Mouse (Mus musculus): ENCODE measurements around the gene Hlcs.

DNA sequence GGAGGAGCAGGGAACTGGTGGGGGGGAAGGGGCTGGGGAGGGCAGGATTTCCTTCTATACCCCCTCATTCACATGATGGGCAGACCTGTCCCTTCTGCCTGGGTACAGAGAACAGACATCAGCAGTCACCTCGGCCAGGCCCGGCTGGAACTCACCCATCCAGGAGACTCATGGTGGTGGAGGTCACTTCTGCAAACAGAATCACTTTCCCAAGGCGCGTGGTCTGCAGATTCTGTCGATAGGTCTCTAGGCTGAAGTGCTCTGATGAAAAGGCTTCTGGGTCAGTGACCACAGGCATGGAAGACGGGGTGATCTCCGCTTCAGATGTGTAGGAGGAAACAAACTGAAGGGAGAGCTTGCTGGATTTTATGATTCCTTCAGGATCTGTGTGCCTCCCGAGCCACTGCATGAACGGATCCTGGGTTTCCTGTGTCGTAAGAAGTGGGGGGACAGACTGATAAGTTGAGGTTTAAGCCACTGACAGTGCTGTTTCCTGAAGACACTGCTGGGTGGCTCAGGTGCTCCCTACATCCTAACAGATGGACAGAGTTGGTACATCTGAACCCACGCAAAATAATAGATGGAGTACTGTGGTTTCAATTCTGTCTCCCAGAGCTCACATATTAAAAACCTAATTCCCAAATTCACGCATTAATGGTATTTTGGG is 82.3 kb downstream of the Hlcs start:
- TF ChIP-seq POLR2A (IDR thresholded peaks at IDR 0.05; ENCODE audit: control insufficient read depth, extremely low read depth, insufficient read depth, low read length, poor library complexity) (no peak), CTCF (IDR thresholded peaks at IDR 0.05; ENCODE audit: borderline replicate concordance, control insufficient read depth, extremely low read depth, insufficient read depth, low read length, poor library complexity) (no peak)

Measured in thymus, adult 2 months (tissue).